Mouse (Mus musculus): ENCODE results near the gene Fcho1.
"Not testable (repeated sequence)": the region's sequence is repeated elsewhere in the genome, so short reads cannot be mapped to it uniquely, and the experiment has no call there.

Fcho1 gene

GRCm38 (mm10) chr8:71719218-71719617 is 6.3 kb downstream of the Fcho1 start:
- in situ Hi-C loops (cut with MboI, MseI): no loop called here

GRCm38 (mm10) chr8:71718252-71718651 is 7.3 kb downstream of the Fcho1 start:
- in situ Hi-C loops (cut with MboI, MseI): no loop called here

GRCm38 (mm10) chr8:71717096-71717495 is 8.4 kb downstream of the Fcho1 start:
- in situ Hi-C loops (cut with MboI, MseI): no loop called here

GRCm38 (mm10) chr8:71716561-71717053 is 8.9 kb downstream of the Fcho1 start:
- in situ Hi-C loops (cut with MboI, MseI): no loop called here

- in situ Hi-C loops (cut with MboI, MseI): no loop called here
Observed at GRCm38 (mm10) chr8:71715531-71715930, 10.0 kb downstream of the Fcho1 start.

- in situ Hi-C loops (cut with MboI, MseI): no loop called here
Observed at GRCm38 (mm10) chr8:71711574-71711973, 13.9 kb downstream of the Fcho1 start.

- in situ Hi-C loops (cut with MboI, MseI): no loop called here
Observed at GRCm38 (mm10) chr8:71709800-71710446, 15.6 kb downstream of the Fcho1 start.

- in situ Hi-C loops (cut with MboI, MseI): no loop called here
Observed at GRCm38 (mm10) chr8:71709134-71709799, 16.2 kb downstream of the Fcho1 start.

- in situ Hi-C loops (cut with MboI, MseI): no loop called here
Observed at GRCm38 (mm10) chr8:71707874-71708273, 17.6 kb downstream of the Fcho1 start.

- in situ Hi-C loops (cut with MboI, MseI): not testable (repeated sequence)
Observed at GRCm38 (mm10) chr8:71703400-71703799, 22.1 kb downstream of the Fcho1 start.

- in situ Hi-C loops (cut with MboI, MseI): no loop called here
Observed at GRCm38 (mm10) chr8:71702923-71703322, 22.6 kb downstream of the Fcho1 start.

- in situ Hi-C loops (cut with MboI, MseI): no loop called here
Observed at GRCm38 (mm10) chr8:71702087-71702432, 23.5 kb downstream of the Fcho1 start.

- in situ Hi-C loops (cut with MboI, MseI): no loop called here
Observed at GRCm38 (mm10) chr8:71701414-71702086, 24.0 kb downstream of the Fcho1 start, which contains the start of gene B3gnt3. Gene B3gnt3 (minus strand): TSS chr8:71701789.

- in situ Hi-C loops (cut with MboI, MseI): no loop called here
Observed at GRCm38 (mm10) chr8:71700493-71701269, 24.8 kb downstream of the Fcho1 start.

- in situ Hi-C loops (cut with MboI, MseI): not testable (repeated sequence)
Observed at GRCm38 (mm10) chr8:71695456-71695855, 30.1 kb downstream of the Fcho1 start.

- in situ Hi-C loops (cut with MboI, MseI): no loop called here
Observed at GRCm38 (mm10) chr8:71693166-71694041, 32.1 kb downstream of the Fcho1 start.

GRCm38 (mm10) chr8:71692509-71692908 is 33.0 kb downstream of the Fcho1 start:
- in situ Hi-C loops (cut with MboI, MseI): no loop called here

- in situ Hi-C loops (cut with MboI, MseI): no loop called here
Observed at GRCm38 (mm10) chr8:71689028-71689427, 36.5 kb downstream of the Fcho1 start, which contains the start of gene Insl3. Gene Insl3 (plus strand): TSS chr8:71689214.

GRCm38 (mm10) chr8:71687616-71688015 is 37.9 kb downstream of the Fcho1 start:
- in situ Hi-C loops (cut with MboI, MseI): no loop called here

- in situ Hi-C loops (cut with MboI, MseI): no loop called here
Observed at GRCm38 (mm10) chr8:71686143-71686734, 39.3 kb downstream of the Fcho1 start.
